Mouse (Mus musculus) hindbrain, embryonic 15.5 days (tissue): ENCODE results near the gene Klf7. TPM values are rescaled to one million over a fixed set of nuclear protein-coding genes. Genes with fewer than 3 reads are reported as not detected.

Experiments
- ATAC-seq: fragments of 200-750 bp; cut with Nextera tagmentation; 2 replicates; pipeline ENCODE4 v1.8.0; 2017; ENCODE audit warnings: low read depth, moderate number of reproducible peaks, moderate TSS enrichment; ENCODE audit not compliant: low FRiP score
- H3K27ac ChIP-seq: fragments of 300-500 bp; sonication (generic); replicated peaks from 2 replicates; pipeline ENCODE4 v1.5.1; 2015; ENCODE audit warnings: mild to moderate bottlenecking, inconsistent platforms
- H3K27me3 ChIP-seq: fragments of 300-500 bp; sonication (generic); 2 replicates; pipeline ENCODE4 v1.6.1; 2015; ENCODE audit warnings: control low read depth, inconsistent platforms
- H3K36me3 ChIP-seq: fragments of 300-500 bp; sonication (generic); 2 replicates; pipeline ENCODE4 v1.6.1; 2015; ENCODE audit warnings: control low read depth, inconsistent platforms
- H3K4me1 ChIP-seq: fragments of 300-500 bp; sonication (generic); replicated peaks from 2 replicates; pipeline ENCODE4 v1.6.1; 2015; ENCODE audit warnings: control low read depth, inconsistent platforms
- H3K4me2 ChIP-seq: fragments of 300-500 bp; sonication (generic); 2 replicates; pipeline ENCODE4 v1.6.1; 2015; ENCODE audit warnings: moderate library complexity, mild to moderate bottlenecking, inconsistent platforms
- H3K4me3 ChIP-seq: fragments of 300-500 bp; sonication (generic); 2 replicates; pipeline ENCODE4 v1.5.1; 2015; ENCODE audit warnings: mild to moderate bottlenecking, inconsistent platforms
- H3K9ac ChIP-seq: fragments of 300-500 bp; sonication (generic); 2 replicates; pipeline ENCODE4 v1.6.1; 2015; ENCODE audit warnings: inconsistent platforms
- H3K9me3 ChIP-seq: fragments of 300-500 bp; sonication (generic); 2 replicates; pipeline ENCODE4 v1.6.1; 2016; ENCODE audit warnings: control low read depth, inconsistent platforms
- WGBS: fragments of 180-500 bp; shearing (Covaris S2); methylation state at CpG from one replicate; pipeline ENCODE4 v1.1.7; 2015; 5-methylcytosine and 5-hydroxymethylcytosine counted together
- polyA plus RNA-seq: library from polyadenylated mRNA; unstranded; fragments of >200 nt; fragmentation: Nextera tagmentation; extraction: Ambion mirVana; gene quantifications from 2 replicates; pipeline ENCODE4 v1.2.1, GENCODE M21; 2015

The Klf7 gene
- polyA plus RNA-seq, 1 experiment from 2014 or later = 117 TPM

GRCm38 (mm10) chr1:64035804-64036203, 86.3 kb downstream of the Klf7 start:
- Histone ChIP-seq H3K4me2 (no peak overlapping the region), H3K36me3 (peaks cover 28% of the 10 kb centered on the region), H3K9me3 (no peaks in the 10 kb centered on the region), H3K4me1 (peaks cover 31% of the 10 kb centered on the region), H3K27ac (0 out of 2 replicates have a peak overlapping the region, but pooled peaks have one; percentile 6), H3K9ac (no peak overlapping the region), H3K4me3 (no peak overlapping the region), H3K27me3 (no peaks in the 10 kb centered on the region)
- ATAC-seq = no peak
- WGBS = 56% methylated on average over 7 of the region's 7 CpGs

GRCm38 (mm10) chr1:64035087-64035791, 86.8 kb downstream of the Klf7 start:
- Histone ChIP-seq H3K27me3 (no peaks in the 10 kb centered on the region), H3K4me1 (peaks cover 31% of the 10 kb centered on the region), H3K4me2 (no peak overlapping the region), H3K4me3 (no peak overlapping the region), H3K27ac (peak overlapping the region; percentile 6; the same call in 1 of the 2 replicates), H3K9ac (no peak overlapping the region), H3K36me3 (peaks cover 23% of the 10 kb centered on the region), H3K9me3 (no peaks in the 10 kb centered on the region)
- WGBS = 47% methylated on average over 15 of the region's 15 CpGs
- ATAC-seq = no peak

- Histone ChIP-seq H3K27ac (no peak overlapping the region), H3K4me1 (peaks cover 15% of the 10 kb centered on the region), H3K36me3 (peaks cover 19% of the 10 kb centered on the region; the same call in 1 of the 2 replicates), H3K9me3 (no peaks in the 10 kb centered on the region), H3K4me3 (no peak overlapping the region), H3K4me2 (no peak overlapping the region), H3K9ac (no peak overlapping the region), H3K27me3 (no peaks in the 10 kb centered on the region)
- no peak for ATAC-seq
- WGBS = 74% methylated on average over 9 of the region's 9 CpGs
Observed at GRCm38 (mm10) chr1:64032502-64033231, 89.4 kb downstream of the Klf7 start.

- Histone ChIP-seq H3K4me3 (no peak overlapping the region), H3K27ac (no peak overlapping the region), H3K9me3 (no peaks in the 10 kb centered on the region), H3K9ac (no peak overlapping the region), H3K4me1 (peaks cover 22% of the 10 kb centered on the region), H3K4me2 (no peak overlapping the region), H3K27me3 (no peaks in the 10 kb centered on the region), H3K36me3 (no peaks in the 10 kb centered on the region)
- ATAC-seq = no peak
- WGBS = 98% methylated on average over 3 of the region's 3 CpGs
Observed at GRCm38 (mm10) chr1:64021986-64022385, 100.1 kb downstream of the Klf7 start.

- Histone ChIP-seq H3K9me3 (no peaks in the 10 kb centered on the region), H3K36me3 (no peaks in the 10 kb centered on the region), H3K4me2 (peak overlapping the region; percentile 28), H3K4me1 (peaks cover 22% of the 10 kb centered on the region), H3K27me3 (no peaks in the 10 kb centered on the region), H3K27ac (peak overlapping the region; percentile 39; the same call in 1 of the 2 replicates), H3K9ac (no peak overlapping the region), H3K4me3 (no peak overlapping the region)
- 35% methylated on average over 19 of the region's 19 CpGs for WGBS
- no peak; the same call in 1 of the 2 replicates for ATAC-seq
Observed at GRCm38 (mm10) chr1:64020672-64021635, 101.1 kb downstream of the Klf7 start.

- Histone ChIP-seq H3K4me1 (peaks cover 22% of the 10 kb centered on the region), H3K27me3 (no peaks in the 10 kb centered on the region), H3K27ac (no peak overlapping the region), H3K4me2 (no peak overlapping the region), H3K9ac (no peak overlapping the region), H3K4me3 (no peak overlapping the region), H3K9me3 (no peaks in the 10 kb centered on the region), H3K36me3 (no peaks in the 10 kb centered on the region)
- no peak for ATAC-seq
- 79% methylated on average over 6 of the region's 6 CpGs for WGBS
Observed at GRCm38 (mm10) chr1:64019127-64019635, 102.9 kb downstream of the Klf7 start.

- no peak for ATAC-seq
- H3K4me1 ChIP-seq = peaks cover 22% of the 10 kb centered on the region
- peak overlapping the region; percentile 44; the same call in 1 of the 2 replicates for H3K27ac ChIP-seq
- no peak overlapping the region for H3K9ac ChIP-seq
- no peaks in the 10 kb centered on the region for H3K36me3 ChIP-seq
- H3K4me3 ChIP-seq = no peak overlapping the region
- H3K9me3 ChIP-seq = no peaks in the 10 kb centered on the region
- H3K27me3 ChIP-seq = no peaks in the 10 kb centered on the region
- 57% methylated on average over 16 of the region's 16 CpGs for WGBS
- H3K4me2 ChIP-seq = no peak overlapping the region; the same call in 1 of the 2 replicates
Observed at GRCm38 (mm10) chr1:64018466-64019077, 103.5 kb downstream of the Klf7 start.

GRCm38 (mm10) chr1:64014091-64014490, 108.0 kb downstream of the Klf7 start:
- WGBS = 82% methylated on average over 1 of the region's 1 CpGs
- H3K36me3 ChIP-seq = no peaks in the 10 kb centered on the region

GRCm38 (mm10) chr1:64008994-64009393, 113.1 kb downstream of the Klf7 start:
- Histone ChIP-seq H3K9me3 (no peaks in the 10 kb centered on the region), H3K4me3 (no peak overlapping the region), H3K4me1 (no peaks in the 10 kb centered on the region), H3K36me3 (no peaks in the 10 kb centered on the region), H3K4me2 (no peak overlapping the region), H3K27me3 (no peaks in the 10 kb centered on the region), H3K9ac (no peak overlapping the region), H3K27ac (no peak overlapping the region)
- no peak for ATAC-seq
- WGBS = 28% methylated on average over 2 of the region's 2 CpGs

More at GRCm38 (mm10) chr1:64014091-64014490, 108.0 kb downstream of the Klf7 start:
- H3K9me3 ChIP-seq = no peaks in the 10 kb centered on the region
- no peaks in the 10 kb centered on the region for H3K27me3 ChIP-seq
- H3K4me2 ChIP-seq = no peak overlapping the region
- no peak overlapping the region for H3K4me3 ChIP-seq
- no peak for ATAC-seq
- peaks cover 10% of the 10 kb centered on the region; the same call in 1 of the 2 replicates for H3K4me1 ChIP-seq
- no peak overlapping the region for H3K9ac ChIP-seq
- no peak overlapping the region for H3K27ac ChIP-seq

GRCm38 (mm10) chr1:64008031-64008430, 114.1 kb downstream of the Klf7 start:
- Histone ChIP-seq H3K4me1 (peaks cover 7% of the 10 kb centered on the region), H3K9me3 (no peaks in the 10 kb centered on the region), H3K27me3 (no peaks in the 10 kb centered on the region), H3K9ac (no peak overlapping the region), H3K27ac (no peak overlapping the region), H3K36me3 (no peaks in the 10 kb centered on the region), H3K4me3 (no peak overlapping the region), H3K4me2 (no peak overlapping the region)
- ATAC-seq = no peak

- Histone ChIP-seq H3K36me3 (no peaks in the 10 kb centered on the region), H3K9me3 (no peaks in the 10 kb centered on the region), H3K9ac (no peak overlapping the region), H3K4me2 (no peak overlapping the region), H3K4me1 (peaks cover 7% of the 10 kb centered on the region), H3K27me3 (no peaks in the 10 kb centered on the region), H3K4me3 (no peak overlapping the region), H3K27ac (no peak overlapping the region)
- WGBS = 93% methylated on average over 2 of the region's 2 CpGs
- no peak for ATAC-seq
Observed at GRCm38 (mm10) chr1:64005194-64005593, 116.9 kb downstream of the Klf7 start.
